Mouse (Mus musculus): ENCODE results near the gene Fbxw21. TPM values are rescaled to one million over a fixed set of nuclear protein-coding genes. Genes with fewer than 3 reads are reported as not detected.

Gene Fbxw21
- polyA plus RNA-seq, 1 experiment, result not detected

DNA sequence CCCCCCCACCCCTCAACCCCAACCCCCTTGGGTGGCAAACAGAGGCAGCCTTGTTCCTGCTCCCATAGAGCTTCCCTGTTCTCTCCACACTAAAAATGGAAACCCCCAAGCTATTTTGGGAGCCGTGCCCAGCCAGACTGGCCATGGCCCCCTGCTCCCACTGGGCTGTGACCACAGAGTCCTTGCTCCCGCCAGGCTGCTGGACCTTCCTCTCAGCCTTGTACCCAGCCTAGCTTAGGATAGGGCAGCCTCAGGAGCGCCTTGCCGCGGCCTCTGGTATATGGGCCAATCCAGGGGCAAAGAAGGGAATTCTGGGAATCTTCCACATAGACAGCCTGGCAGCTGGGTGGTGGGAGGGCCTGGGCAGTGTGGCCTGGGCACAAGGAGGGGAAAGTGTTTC lies 64.0 kb downstream of the Fbxw21 start:
- peak overlapping the region; percentile 50 for H3K4me2 ChIP-seq (ENCODE audit: low read depth)
- no peak for TF ChIP-seq MYOG (IDR thresholded peaks at IDR 0.05; ENCODE audit: control insufficient read depth in 1 of 3, insufficient read depth in 1 of 3, insufficient read length in 2 of 3, low read depth in 2 of 3)
- TF ChIP-seq TCF3 (IDR thresholded peaks at IDR 0.05; ENCODE audit: insufficient read length, low read depth), result no peak
- no peak for TF ChIP-seq CEBPB (IDR thresholded peaks at IDR 0.05; ENCODE audit: insufficient read depth, poor library complexity, severe bottlenecking)
- TF ChIP-seq MAX (IDR thresholded peaks at IDR 0.05; ENCODE audit: low read depth), result no peak
- no peak for TF ChIP-seq POLR2A (IDR thresholded peaks at IDR 0.05; ENCODE audit: insufficient read length, low read depth)
- TF ChIP-seq MYOD1 (IDR thresholded peaks at IDR 0.05; ENCODE audit: control insufficient read depth in 1 of 3, insufficient read length in 2 of 3, low read depth in 2 of 3), result no peak
- no peak for TF ChIP-seq SRF (IDR thresholded peaks at IDR 0.05; ENCODE audit: control insufficient read depth, insufficient read length, low read depth)
- H3K4me3 ChIP-seq, result no peak overlapping the region
- no peaks in the 10 kb centered on the region for H3K27me3 ChIP-seq (ENCODE audit: control insufficient read depth, insufficient read depth, insufficient read length)
- H3ac ChIP-seq (ENCODE audit: control insufficient read depth, insufficient read length), result no peak overlapping the region
- H3K79me2 ChIP-seq (ENCODE audit: control insufficient read depth, insufficient read depth), result no peaks in the 10 kb centered on the region
- no peaks in the 10 kb centered on the region for H3K36me3 ChIP-seq (ENCODE audit: control insufficient read depth, insufficient read depth)

DNA sequence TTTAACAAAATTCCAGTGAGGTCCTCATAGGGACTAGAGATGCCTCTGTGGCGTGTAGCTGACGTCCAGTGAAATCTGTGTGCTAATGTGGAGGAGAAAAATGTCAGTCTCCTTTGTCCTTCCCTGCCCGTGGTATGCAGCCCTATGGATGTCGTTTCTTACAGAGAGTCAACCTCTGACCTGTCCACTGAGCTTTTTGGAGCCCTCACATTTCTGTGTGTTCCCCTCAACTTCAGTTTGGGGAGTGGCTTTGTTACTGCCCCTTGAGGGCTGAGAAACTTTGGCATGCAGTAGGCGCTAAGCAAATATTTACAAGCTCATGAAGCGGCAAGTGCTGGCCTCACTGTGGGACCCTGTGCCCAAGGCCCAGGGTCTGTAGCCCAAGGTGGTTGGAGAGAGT lies 64.5 kb downstream of the Fbxw21 start:
- Histone ChIP-seq H3K36me3 (ENCODE audit: control insufficient read depth, insufficient read depth) (no peaks in the 10 kb centered on the region), H3ac (ENCODE audit: control insufficient read depth, insufficient read length) (no peak overlapping the region), H3K4me3 (no peak overlapping the region), H3K79me2 (ENCODE audit: control insufficient read depth, insufficient read depth) (no peaks in the 10 kb centered on the region), H3K4me2 (ENCODE audit: low read depth) (peak overlapping the region; percentile 71), H3K27me3 (ENCODE audit: control insufficient read depth, insufficient read depth, insufficient read length) (no peaks in the 10 kb centered on the region)
- no peak for TF ChIP-seq E2F4 (IDR thresholded peaks at IDR 0.05; ENCODE audit: insufficient read depth)
- no peak for TF ChIP-seq CEBPB (IDR thresholded peaks at IDR 0.05; ENCODE audit: insufficient read depth, poor library complexity, severe bottlenecking)
- TF ChIP-seq POLR2A (IDR thresholded peaks at IDR 0.05; ENCODE audit: insufficient read length, low read depth), result no peak
- TF ChIP-seq POLR2AphosphoS2 (IDR thresholded peaks at IDR 0.05; ENCODE audit: insufficient read length, low read depth), result no peak
- TF ChIP-seq USF1 (IDR thresholded peaks at IDR 0.05; ENCODE audit: low read depth), result no peak
- no peak for TF ChIP-seq SRF (IDR thresholded peaks at IDR 0.05; ENCODE audit: control insufficient read depth, insufficient read length, low read depth)
- no peak for TF ChIP-seq MYOG (IDR thresholded peaks at IDR 0.05; ENCODE audit: control insufficient read depth in 1 of 3, insufficient read depth in 1 of 3, insufficient read length in 2 of 3, low read depth in 2 of 3)
- TF ChIP-seq MYOD1 (IDR thresholded peaks at IDR 0.05; ENCODE audit: control insufficient read depth in 1 of 3, insufficient read length in 2 of 3, low read depth in 2 of 3), result no peak
- no peak for TF ChIP-seq TCF12 (IDR thresholded peaks at IDR 0.05; ENCODE audit: insufficient read depth, poor library complexity, severe bottlenecking)
- no peak for TF ChIP-seq TCF3 (IDR thresholded peaks at IDR 0.05; ENCODE audit: insufficient read length, low read depth)
- no peak for TF ChIP-seq REST (IDR thresholded peaks at IDR 0.05; ENCODE audit: insufficient read depth, insufficient read length)
- TF ChIP-seq MAX (IDR thresholded peaks at IDR 0.05; ENCODE audit: low read depth), result no peak

DNA sequence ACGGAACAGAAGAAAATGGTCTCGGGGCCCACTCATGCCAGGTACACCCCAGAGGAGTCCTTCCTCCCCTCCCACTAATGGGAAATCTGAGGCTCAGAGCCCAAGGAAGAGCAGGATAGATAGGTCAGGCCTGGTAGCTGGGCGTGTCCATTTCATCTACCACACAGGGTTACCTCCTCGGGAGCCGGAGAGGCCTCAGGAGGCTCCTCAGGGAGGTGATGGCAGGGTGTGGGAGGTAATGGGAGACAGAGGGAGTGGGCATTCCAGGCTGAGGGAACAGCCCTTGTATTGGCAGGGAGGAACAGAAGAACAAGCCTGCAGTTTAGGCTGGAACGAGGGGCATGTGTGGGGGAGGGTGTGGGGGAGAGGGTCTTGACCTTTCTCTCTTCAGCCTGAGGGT lies 65.0 kb downstream of the Fbxw21 start:
- Histone ChIP-seq H3K36me3 (ENCODE audit: control insufficient read depth, insufficient read depth) (no peaks in the 10 kb centered on the region), H3K4me3 (peak overlapping the region; percentile 37), H3K4me2 (ENCODE audit: low read depth) (peak overlapping the region; percentile 71), H3K79me2 (ENCODE audit: control insufficient read depth, insufficient read depth) (no peaks in the 10 kb centered on the region), H3K27me3 (ENCODE audit: control insufficient read depth, insufficient read depth, insufficient read length) (no peaks in the 10 kb centered on the region), H3ac (ENCODE audit: control insufficient read depth, insufficient read length) (no peak overlapping the region)
- TF ChIP-seq POLR2AphosphoS2 (IDR thresholded peaks at IDR 0.05; ENCODE audit: insufficient read length, low read depth) (no peak), TCF12 (IDR thresholded peaks at IDR 0.05; ENCODE audit: insufficient read depth, poor library complexity, severe bottlenecking) (no peak), TCF3 (IDR thresholded peaks at IDR 0.05; ENCODE audit: insufficient read length, low read depth) (no peak), MYOD1 (IDR thresholded peaks at IDR 0.05; ENCODE audit: control insufficient read depth in 1 of 3, insufficient read length in 2 of 3, low read depth in 2 of 3) (no peak), REST (IDR thresholded peaks at IDR 0.05; ENCODE audit: insufficient read depth, insufficient read length) (no peak), E2F4 (IDR thresholded peaks at IDR 0.05; ENCODE audit: insufficient read depth) (no peak), MAX (IDR thresholded peaks at IDR 0.05; ENCODE audit: low read depth) (no peak), USF1 (IDR thresholded peaks at IDR 0.05; ENCODE audit: low read depth) (no peak)

DNA sequence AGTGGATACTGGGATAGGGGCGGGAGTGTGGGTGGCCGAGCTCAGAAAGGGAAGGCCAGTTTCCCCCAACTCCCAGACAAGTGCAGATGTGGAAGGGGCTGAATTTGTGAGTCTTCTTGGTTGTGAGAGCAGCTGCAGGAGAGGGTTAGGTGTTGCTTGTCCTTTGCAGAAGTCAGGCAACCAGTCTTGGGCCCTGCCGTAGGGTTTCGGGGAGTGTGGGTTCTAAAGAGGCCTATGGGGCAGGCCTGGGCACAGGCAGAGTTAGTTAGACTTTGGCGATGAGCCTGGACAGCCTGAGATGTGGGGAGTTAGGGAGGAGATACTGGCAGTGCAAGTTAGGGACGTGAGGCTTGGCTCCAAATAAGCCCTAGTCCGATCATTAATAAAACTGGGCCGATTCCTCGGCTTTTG lies 65.6 kb downstream of the Fbxw21 start:
- H3K4me2 ChIP-seq (ENCODE audit: low read depth), result peak overlapping the region; percentile 71
- H3K36me3 ChIP-seq (ENCODE audit: control insufficient read depth, insufficient read depth), result no peaks in the 10 kb centered on the region
- no peaks in the 10 kb centered on the region for H3K79me2 ChIP-seq (ENCODE audit: control insufficient read depth, insufficient read depth)
- no peaks in the 10 kb centered on the region for H3K27me3 ChIP-seq (ENCODE audit: control insufficient read depth, insufficient read depth, insufficient read length)
- no peak for TF ChIP-seq REST (IDR thresholded peaks at IDR 0.05; ENCODE audit: insufficient read depth, insufficient read length)
- no peak for TF ChIP-seq TCF3 (IDR thresholded peaks at IDR 0.05; ENCODE audit: insufficient read length, low read depth)
- no peak for TF ChIP-seq USF1 (IDR thresholded peaks at IDR 0.05; ENCODE audit: low read depth)
- no peak for TF ChIP-seq MAX (IDR thresholded peaks at IDR 0.05; ENCODE audit: low read depth)
- TF ChIP-seq TCF12 (IDR thresholded peaks at IDR 0.05; ENCODE audit: insufficient read depth, poor library complexity, severe bottlenecking), result no peak
- no peak for TF ChIP-seq E2F4 (IDR thresholded peaks at IDR 0.05; ENCODE audit: insufficient read depth)
- no peak for TF ChIP-seq POLR2A (IDR thresholded peaks at IDR 0.05; ENCODE audit: insufficient read length, low read depth)
- TF ChIP-seq SRF (IDR thresholded peaks at IDR 0.05; ENCODE audit: control insufficient read depth, insufficient read length, low read depth), result no peak
- TF ChIP-seq MYOG (IDR thresholded peaks at IDR 0.05; ENCODE audit: control insufficient read depth in 1 of 3, insufficient read depth in 1 of 3, insufficient read length in 2 of 3, low read depth in 2 of 3), result no peak
- TF ChIP-seq POLR2AphosphoS2 (IDR thresholded peaks at IDR 0.05; ENCODE audit: insufficient read length, low read depth), result no peak
- TF ChIP-seq MYOD1 (IDR thresholded peaks at IDR 0.05; ENCODE audit: control insufficient read depth in 1 of 3, insufficient read length in 2 of 3, low read depth in 2 of 3), result no peak
- TF ChIP-seq CEBPB (IDR thresholded peaks at IDR 0.05; ENCODE audit: insufficient read depth, poor library complexity, severe bottlenecking), result no peak
- peak overlapping the region; percentile 89 for H3ac ChIP-seq (ENCODE audit: control insufficient read depth, insufficient read length)
- H3K4me3 ChIP-seq, result peak overlapping the region; percentile 37

Measured in myocyte (in vitro differentiated cells).